Mouse (Mus musculus) liver, adult 2 months (tissue): ENCODE data around the gene Gm28729.

ENCODE experiments used
- CTCF ChIP-seq: fragments of 200-500 bp; IDR thresholded peaks from 2 replicates; pipeline ENCODE4 v1.5.1; 2011; ENCODE audit warnings: low read depth, low read length, control low read depth
- POLR2A ChIP-seq: fragments of 200-500 bp; IDR thresholded peaks from 2 replicates; pipeline ENCODE4 v1.6.1; 2011; ENCODE audit warnings: low read length, control low read depth; ENCODE audit not compliant: insufficient read depth; ENCODE audit errors: extremely low read depth

DNA sequence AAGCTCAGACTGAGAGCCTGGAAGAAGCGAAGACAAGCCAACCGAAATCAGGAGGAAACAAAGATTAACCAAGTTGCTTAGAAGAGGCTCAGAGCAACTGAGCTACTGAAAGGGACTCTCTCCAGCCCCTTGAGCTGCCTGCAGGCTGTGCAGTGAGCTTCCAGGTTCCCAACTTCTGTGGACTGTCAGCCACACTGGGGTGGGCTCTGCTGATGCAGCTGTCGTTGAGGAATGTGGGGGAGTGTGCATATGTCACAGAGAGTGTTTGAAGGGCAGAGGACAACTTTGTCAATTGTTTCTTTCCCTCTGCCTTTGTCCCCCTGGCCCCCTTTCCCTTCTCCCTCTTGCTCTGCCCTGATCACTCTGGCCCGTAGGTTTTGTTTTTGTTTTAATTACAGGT lies 72.1 kb downstream of the Gm28729 start:
- TF ChIP-seq CTCF (no peak), POLR2A (no peak)
